Mouse (Mus musculus): ENCODE results near the gene Il11ra1. TPM values are rescaled to one million over a fixed set of nuclear protein-coding genes. Genes with fewer than 3 reads are reported as not detected.
A peak's percentile ranks its signal among the peaks of the same experiment; 100 is the strongest.

The Il11ra1 gene
- polyA plus RNA-seq, 1 experiment from 2014 or later: 26.2 TPM

DNA sequence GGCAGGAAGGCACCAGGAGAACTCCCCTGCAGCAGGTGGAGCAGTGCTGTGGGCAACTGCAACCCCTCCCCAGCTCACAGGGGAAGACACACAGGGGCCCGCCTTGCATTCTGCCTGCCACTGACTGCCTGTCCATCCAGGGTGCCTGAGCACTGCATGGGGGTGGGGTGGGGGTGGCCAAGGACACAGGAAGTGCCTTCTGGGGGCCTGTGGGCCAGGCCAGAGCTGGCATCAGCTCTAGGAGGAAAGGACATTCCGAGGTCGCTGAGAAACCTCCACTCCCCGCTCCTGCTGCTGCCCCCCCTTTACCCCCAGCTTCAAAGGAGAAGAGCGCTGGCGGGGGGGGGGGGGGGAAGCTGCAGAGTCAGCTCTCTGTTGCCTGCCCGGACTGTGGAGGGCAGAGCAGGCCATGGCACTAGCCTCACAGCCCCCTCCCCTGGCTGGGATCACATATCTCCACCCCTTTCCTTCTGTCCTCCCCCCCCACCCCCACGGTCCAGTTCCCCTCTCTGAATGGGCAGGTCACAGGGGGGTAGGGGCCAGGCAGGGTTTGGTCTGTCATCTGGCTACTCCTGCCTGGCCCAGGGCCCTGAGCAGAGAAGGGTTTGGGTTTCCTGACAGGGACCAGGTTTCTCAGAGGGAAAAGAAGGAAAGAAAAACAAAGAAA lies 34.6 kb upstream of the Il11ra1 start:
- ChIA-PET CTCF (interaction anchor here (1.2 kb wide), 1 partner anchor 72 kb away, joined by 3 read pairs; no protein-coding TSS in a partner anchor), POLR2A (no interaction called here)
- in situ Hi-C loops (cut with MboI; ENCODE audit: low pct_unique_long_range_greater_than_20kb): no loop called here
- DNase-seq (ENCODE audit: low read depth, low spot score) (no peak), ATAC-seq (peak; percentile 26)
- TF ChIP-seq CTCF (IDR thresholded peaks at IDR 0.05): no peak
- H3K27me3 ChIP-seq: no peaks in the 10 kb centered on the region

DNA sequence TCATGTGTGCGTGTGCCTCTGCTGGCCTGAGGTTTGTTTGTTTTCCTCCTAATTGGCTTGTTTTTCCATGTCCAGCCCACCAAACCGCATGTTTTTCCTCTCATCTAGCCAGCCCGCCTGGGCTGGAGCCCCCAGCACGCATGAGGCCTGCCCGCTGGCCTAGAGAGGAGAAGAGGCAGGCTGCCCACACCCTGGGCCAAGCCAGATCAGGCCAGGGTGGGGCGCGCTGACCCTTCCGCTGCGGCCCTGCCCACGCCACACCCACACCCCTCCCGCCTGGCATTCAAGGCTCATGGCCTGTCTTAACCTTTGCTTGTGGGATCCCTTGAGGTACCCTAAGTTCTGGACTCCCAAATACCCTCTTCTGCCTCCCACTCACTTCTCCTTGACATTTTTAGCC lies 33.1 kb upstream of the Il11ra1 start:
- TF ChIP-seq CTCF (IDR thresholded peaks at IDR 0.05): no peak
- DNase-seq (ENCODE audit: low read depth, low spot score) (no peak), ATAC-seq (no peak)
- POLR2A ChIA-PET: no interaction called here
- CTCF ChIA-PET: no interaction called here
- H3K27me3 ChIP-seq: no peaks in the 10 kb centered on the region
- in situ Hi-C loops (cut with MboI; ENCODE audit: low pct_unique_long_range_greater_than_20kb): no loop called here

DNA sequence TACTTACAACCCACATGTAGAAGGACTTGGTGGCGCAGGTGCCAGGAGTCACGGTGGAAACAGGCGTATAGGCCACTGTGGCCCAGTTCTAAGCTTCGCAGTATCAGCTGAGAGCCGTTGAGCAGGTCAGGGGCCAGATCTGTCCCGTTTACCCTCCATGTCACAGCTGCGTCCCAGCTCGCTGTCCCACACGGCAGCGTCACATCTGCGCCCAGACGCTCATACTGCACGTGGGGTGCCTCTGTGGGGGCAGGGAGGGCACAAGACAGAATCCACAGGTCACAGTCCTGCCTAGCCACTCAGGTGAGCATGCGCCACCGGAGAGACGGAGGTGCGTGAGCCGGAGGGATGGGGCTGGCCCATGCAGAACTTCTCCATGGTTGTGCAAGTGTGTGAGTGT lies 29.0 kb upstream of the Il11ra1 start:
- TF ChIP-seq CTCF (IDR thresholded peaks at IDR 0.05): no peak
- ChIA-PET CTCF (interaction anchor here (1.2 kb wide), 1 partner anchor 17 kb away, joined by 3 read pairs; no protein-coding TSS in a partner anchor), POLR2A (no interaction called here)
- ATAC-seq: no peak
- no peak for DNase-seq (ENCODE audit: low read depth, low spot score)
- no peaks in the 10 kb centered on the region for H3K27me3 ChIP-seq
- in situ Hi-C loops (cut with MboI; ENCODE audit: low pct_unique_long_range_greater_than_20kb): no loop called here

DNA sequence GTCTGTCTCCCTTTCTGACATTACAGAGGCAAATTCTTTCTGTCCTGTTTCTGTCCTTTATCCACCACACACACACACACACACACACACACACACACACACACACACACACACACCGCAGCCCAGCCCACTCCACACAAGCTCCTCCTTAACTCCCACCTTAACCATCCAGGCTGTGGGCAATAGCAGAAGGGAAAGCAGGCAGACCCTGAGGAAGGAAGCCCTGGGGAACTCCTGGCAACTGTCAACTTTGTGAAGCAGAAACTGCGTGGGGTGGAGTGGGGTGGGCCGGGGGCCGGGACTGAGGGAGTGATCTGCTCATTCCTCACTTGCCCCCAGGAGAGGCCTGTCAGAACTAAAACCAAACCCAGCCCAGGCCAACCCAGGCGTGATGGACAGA lies 28.3 kb upstream of the Il11ra1 start:
- DNase-seq (ENCODE audit: low read depth, low spot score) (no peak), ATAC-seq (no peak)
- CTCF ChIA-PET: no interaction called here
- POLR2A ChIA-PET: no interaction called here
- no peaks in the 10 kb centered on the region for H3K27me3 ChIP-seq
- TF ChIP-seq CTCF (IDR thresholded peaks at IDR 0.05): no peak
- in situ Hi-C loops (cut with MboI; ENCODE audit: low pct_unique_long_range_greater_than_20kb): no loop called here

DNA sequence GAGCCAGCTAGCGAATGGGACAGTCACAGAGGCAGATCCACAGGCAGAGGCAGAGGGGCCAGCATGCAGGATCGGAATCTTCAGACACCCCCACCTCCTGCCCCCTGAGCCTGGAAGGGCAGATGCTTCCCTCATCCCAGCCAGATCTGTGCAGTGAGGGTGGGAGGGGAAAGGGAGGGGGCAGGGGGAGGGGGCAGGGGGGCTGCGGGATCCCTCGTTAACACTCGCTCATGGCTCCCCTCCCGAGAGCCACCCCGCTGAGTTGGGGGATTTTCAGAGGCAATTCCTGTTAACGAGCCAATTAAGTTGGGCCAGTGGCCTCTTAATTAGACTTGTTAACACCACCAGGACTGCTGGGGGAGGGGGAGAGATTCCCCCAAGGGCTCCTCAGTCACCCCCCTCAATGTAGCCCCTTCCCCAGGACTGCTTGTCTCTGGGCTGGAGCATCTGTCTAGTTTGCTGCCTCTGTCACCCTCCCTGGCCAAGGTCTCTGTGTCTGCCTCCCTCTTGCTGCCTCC lies 27.8 kb upstream of the Il11ra1 start:
- ChIA-PET CTCF (no interaction called here), POLR2A (no interaction called here)
- TF ChIP-seq CTCF (IDR thresholded peaks at IDR 0.05): no peak
- ATAC-seq (no peak), DNase-seq (ENCODE audit: low read depth, low spot score) (no peak)
- in situ Hi-C loops (cut with MboI; ENCODE audit: low pct_unique_long_range_greater_than_20kb): no loop called here
- no peaks in the 10 kb centered on the region for H3K27me3 ChIP-seq

DNA sequence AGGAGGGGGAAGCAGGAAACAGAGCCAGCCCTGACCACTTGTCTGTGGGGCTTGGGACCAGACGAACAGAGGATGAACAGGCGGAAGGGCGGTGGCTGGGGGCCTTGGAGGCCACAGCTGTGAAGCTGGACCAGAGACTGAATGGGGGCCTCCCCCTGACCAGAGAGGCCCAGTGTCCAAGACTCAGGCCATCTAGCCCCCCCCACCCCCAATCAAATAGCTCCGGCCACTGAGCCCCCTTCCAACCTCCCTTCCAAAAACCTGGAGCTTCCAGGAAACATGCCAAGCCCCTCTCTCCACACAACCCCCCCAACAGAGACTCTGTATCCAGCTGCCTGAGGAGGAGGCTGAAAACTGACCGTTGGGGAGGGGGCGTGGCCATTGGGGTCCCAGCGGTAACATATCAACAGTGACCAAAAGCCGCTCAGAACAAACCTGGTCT lies 27.2 kb upstream of the Il11ra1 start:
- in situ Hi-C loops (cut with MboI; ENCODE audit: low pct_unique_long_range_greater_than_20kb): no loop called here
- no peak for TF ChIP-seq CTCF (IDR thresholded peaks at IDR 0.05)
- POLR2A ChIA-PET: no interaction called here
- DNase-seq (ENCODE audit: low read depth, low spot score): no peak
- CTCF ChIA-PET: no interaction called here
- no peak for ATAC-seq
- no peaks in the 10 kb centered on the region for H3K27me3 ChIP-seq

DNA sequence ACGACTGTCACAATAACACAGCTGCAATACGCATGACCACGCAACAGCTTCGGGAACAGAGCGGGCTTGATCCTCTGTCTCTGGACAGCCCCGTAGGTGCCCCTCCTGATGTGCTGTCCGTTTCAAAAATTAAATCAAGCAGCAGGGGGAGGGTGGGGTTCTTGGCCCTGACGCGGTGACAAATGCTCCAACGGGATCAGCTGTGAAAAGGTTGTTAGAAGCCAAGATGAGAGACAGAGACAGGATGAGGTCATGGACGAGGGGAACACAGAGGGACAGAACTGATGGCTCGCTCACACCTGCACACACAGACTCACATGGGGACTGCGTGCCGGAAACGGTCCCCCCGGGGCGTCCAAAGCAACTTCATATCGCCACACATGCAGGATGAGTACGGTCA lies 26.6 kb upstream of the Il11ra1 start:
- no peak for TF ChIP-seq CTCF (IDR thresholded peaks at IDR 0.05)
- DNase-seq (ENCODE audit: low read depth, low spot score) (no peak), ATAC-seq (no peak)
- no peaks in the 10 kb centered on the region for H3K27me3 ChIP-seq
- CTCF ChIA-PET: no interaction called here
- in situ Hi-C loops (cut with MboI; ENCODE audit: low pct_unique_long_range_greater_than_20kb): no loop called here
- POLR2A ChIA-PET: no interaction called here

DNA sequence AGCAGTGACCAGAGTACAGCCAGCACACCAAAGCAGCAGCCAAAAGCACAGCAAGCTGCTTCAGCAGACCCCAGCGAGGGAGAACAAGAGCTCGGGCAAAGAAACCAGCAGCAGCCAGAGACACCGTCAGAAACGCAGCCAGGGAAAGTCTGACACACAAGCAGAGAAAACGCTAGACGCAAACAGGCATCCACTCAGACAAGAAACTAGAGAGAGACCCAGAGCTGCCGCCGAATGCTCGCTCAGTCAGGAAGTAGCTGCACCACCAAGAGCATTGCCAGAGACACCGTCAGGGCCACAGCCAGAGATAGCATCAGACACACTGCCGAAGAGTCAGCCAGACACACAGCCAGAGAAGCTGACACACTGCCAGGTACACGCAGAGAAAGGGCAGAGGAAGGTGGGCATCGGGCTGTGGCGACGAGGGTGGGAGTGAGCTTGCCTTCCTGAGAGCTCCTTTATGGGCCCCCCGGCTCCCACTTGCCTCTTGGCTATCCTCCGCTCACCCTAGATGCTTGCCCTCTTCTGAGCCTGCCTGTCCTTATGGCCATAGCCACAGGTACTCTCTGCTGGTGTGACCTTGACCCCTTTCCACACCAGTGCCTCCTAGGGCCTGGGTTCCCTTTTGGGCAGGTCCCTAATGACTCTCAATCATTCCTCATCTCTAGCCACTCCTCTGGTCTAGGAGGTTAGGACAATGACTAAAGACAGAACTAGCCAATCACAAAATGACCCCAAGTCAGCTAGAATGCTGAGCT lies 23.4 kb upstream of the Il11ra1 start:
- POLR2A ChIA-PET: interaction anchor here (0.5 kb wide), 1 partner anchor 90 kb away, joined by 4 read pairs; no protein-coding TSS in a partner anchor
- H3K27me3 ChIP-seq: no peaks in the 10 kb centered on the region
- DNase-seq (ENCODE audit: low read depth, low spot score) (no peak), ATAC-seq (no peak)
- TF ChIP-seq CTCF (IDR thresholded peaks at IDR 0.05): no peak
- CTCF ChIA-PET: no interaction called here
- in situ Hi-C loops (cut with MboI; ENCODE audit: low pct_unique_long_range_greater_than_20kb): no loop called here

DNA sequence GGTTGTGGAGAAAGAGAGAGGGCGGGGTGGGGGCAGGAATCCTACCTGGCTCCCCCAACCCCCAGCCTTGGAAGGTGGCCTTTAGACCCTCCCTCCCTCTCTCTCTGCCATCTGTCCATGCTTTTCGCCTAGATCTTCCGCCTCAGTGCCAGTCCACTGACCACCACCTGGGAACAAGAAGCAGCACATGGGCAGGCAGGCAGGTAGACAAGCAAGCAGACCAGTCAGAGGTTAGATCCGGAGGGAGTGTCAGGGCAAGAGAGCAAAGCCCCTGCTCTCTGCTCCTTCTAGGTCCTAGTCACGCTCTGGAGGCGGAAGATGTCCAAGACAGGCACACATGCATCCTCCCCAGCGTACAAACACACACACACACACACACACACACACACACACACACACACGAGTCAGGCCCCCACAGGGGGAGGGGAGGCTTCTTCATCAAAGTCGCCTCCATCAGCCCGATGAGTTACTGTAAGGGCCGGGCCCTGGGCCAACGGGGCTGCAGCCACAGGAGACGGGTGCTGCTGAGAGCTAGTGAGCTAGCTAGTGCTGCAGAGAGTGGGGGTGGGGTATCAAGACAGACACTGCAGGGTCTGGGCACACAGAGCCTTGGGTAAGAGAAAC lies 22.7 kb upstream of the Il11ra1 start:
- in situ Hi-C loops (cut with MboI; ENCODE audit: low pct_unique_long_range_greater_than_20kb): no loop called here
- H3K27me3 ChIP-seq: no peaks in the 10 kb centered on the region
- DNase-seq (ENCODE audit: low read depth, low spot score) (no peak), ATAC-seq (no peak)
- ChIA-PET CTCF (interaction anchor here (1.4 kb wide), 1 partner anchor 9 kb away, joined by 4 read pairs; no protein-coding TSS in a partner anchor), POLR2A (no interaction called here)
- TF ChIP-seq CTCF (IDR thresholded peaks at IDR 0.05): no peak

DNA sequence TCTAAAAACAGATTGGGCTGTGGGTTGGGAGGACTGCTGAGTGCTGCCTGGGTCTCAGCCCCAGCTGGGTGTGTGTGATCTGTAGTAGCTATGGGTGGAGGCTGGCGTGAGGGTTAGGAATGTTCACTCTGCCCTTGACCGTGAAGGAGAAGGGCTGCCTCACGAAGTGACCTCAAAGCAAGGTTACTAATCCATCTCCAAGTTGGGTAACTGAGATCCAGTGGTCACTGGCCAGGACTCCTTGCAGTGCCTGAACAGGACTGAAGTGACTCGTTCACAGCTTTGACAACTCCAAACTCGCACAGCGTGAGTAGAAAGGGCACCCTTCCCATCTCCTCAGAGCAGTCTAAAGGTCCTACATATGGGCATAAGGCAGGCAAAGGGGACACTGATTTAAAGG lies 20.9 kb upstream of the Il11ra1 start:
- H3K27me3 ChIP-seq: no peaks in the 10 kb centered on the region
- CTCF ChIA-PET: interaction anchor here (1.4 kb wide), 1 partner anchor 11 kb away, joined by 4 read pairs; no protein-coding TSS in a partner anchor
- ATAC-seq: peak; percentile 17
- in situ Hi-C loops (cut with MboI; ENCODE audit: low pct_unique_long_range_greater_than_20kb): no loop called here
- no peak for TF ChIP-seq CTCF (IDR thresholded peaks at IDR 0.05)
- POLR2A ChIA-PET: no interaction called here
- no peak for DNase-seq (ENCODE audit: low read depth, low spot score)

DNA sequence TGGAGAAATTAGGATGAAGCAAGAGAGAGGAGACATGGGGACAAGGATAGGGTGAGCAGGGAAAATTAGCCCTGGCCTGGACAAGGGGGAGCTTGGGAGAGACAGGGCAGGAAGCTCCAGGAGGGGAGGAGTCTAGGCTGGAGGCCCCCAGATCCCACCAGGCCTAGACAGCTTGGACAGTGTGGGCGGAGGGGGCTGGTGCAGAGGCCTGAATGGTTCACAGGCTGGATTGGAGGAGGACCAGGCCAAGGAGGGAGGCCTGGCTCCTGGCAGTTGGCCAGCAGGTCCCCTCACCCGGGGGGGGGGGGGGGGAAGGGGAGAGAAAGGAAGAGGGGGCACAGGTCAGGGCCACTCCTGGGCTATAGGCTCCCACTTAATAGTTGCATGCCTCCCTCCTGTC lies 20.5 kb upstream of the Il11ra1 start:
- DNase-seq (ENCODE audit: low read depth, low spot score) (no peak), ATAC-seq (no peak)
- in situ Hi-C loops (cut with MboI; ENCODE audit: low pct_unique_long_range_greater_than_20kb): no loop called here
- TF ChIP-seq CTCF (IDR thresholded peaks at IDR 0.05): no peak
- CTCF ChIA-PET: no interaction called here
- no peaks in the 10 kb centered on the region for H3K27me3 ChIP-seq
- POLR2A ChIA-PET: no interaction called here
